Comparison of ENCODE assay signal across 23 mouse cellular contexts in genomic region chr6:55049186-55049585, GRCm38 (mm10). TPM values are rescaled to one million over a fixed set of nuclear protein-coding genes. Genes with fewer than 3 reads are reported as not detected.
DNase-seq lines count a peak whose midpoint lies in the region; ATAC-seq lines count a peak whose summit lies in the region.
"Had no signal": no experiment of that assay in that cellular context is flagged by ENCODE, and none has a peak within 500 bp of the region (broad histone marks: within the 10 kb centered on the region; RNA-seq: fewer than 3 reads in every experiment).

No protein-coding gene starts in this region.

- peaks cover 47% of the 10 kb centered on the region for H3K36me3 ChIP-seq in kidney, embryonic 14.5 days (ENCODE audit: control insufficient read depth, insufficient read depth, low read length)

- WGBS in kidney, embryonic 14.5 days: 94% methylated on average over 10 of the region's 10 CpGs

- no peaks in the 10 kb centered on the region for H3K27me3 ChIP-seq in kidney, embryonic 14.5 days (ENCODE audit: control insufficient read depth, insufficient read depth, low read length)
- H3K27me3 ChIP-seq: forebrain, embryonic 13.5 days; heart, embryonic 12.5 days; heart, embryonic 15.5 days; hindbrain, embryonic 13.5 days; intestine, embryonic 15.5 days had no signal

- no peaks in the 10 kb centered on the region for H3K9me3 ChIP-seq in kidney, embryonic 14.5 days (ENCODE audit: control insufficient read depth, low read length)
- H3K9me3 ChIP-seq: forebrain, embryonic 10.5 days; forebrain, embryonic 13.5 days; heart, embryonic 12.5 days; heart, embryonic 15.5 days; hindbrain, embryonic 10.5 days; hindbrain, embryonic 13.5 days; intestine, embryonic 15.5 days had no signal

- H3K4me3 ChIP-seq in kidney, embryonic 14.5 days (ENCODE audit: low read length): no peak overlapping the region
- no peak overlapping the region for H3K4me3 ChIP-seq in brown adipose tissue, adult 24 weeks (ENCODE audit: insufficient read depth, low read depth, low read length)
- H3K4me3 ChIP-seq: forebrain, embryonic 10.5 days; forebrain, embryonic 13.5 days; heart, embryonic 12.5 days; heart, embryonic 15.5 days; hindbrain, embryonic 10.5 days; hindbrain, embryonic 13.5 days; intestine, embryonic 15.5 days had no signal

- no peak overlapping the region for H3K27ac ChIP-seq in kidney, embryonic 14.5 days (ENCODE audit: low read depth, low read length)
- peak overlapping the region; percentile 70 for H3K27ac ChIP-seq in brown adipose tissue, adult 24 weeks (replicated peaks; ENCODE audit: low read depth, low read length)
- H3K27ac ChIP-seq: forebrain, embryonic 10.5 days; forebrain, embryonic 13.5 days; heart, embryonic 15.5 days; hindbrain, embryonic 10.5 days; hindbrain, embryonic 13.5 days; intestine, embryonic 15.5 days had no signal

- H3K4me1 ChIP-seq in kidney, embryonic 14.5 days (ENCODE audit: control insufficient read depth, insufficient read depth, low read length): no peaks in the 10 kb centered on the region
- no peaks in the 10 kb centered on the region for H3K4me1 ChIP-seq in brown adipose tissue, adult 24 weeks (ENCODE audit: control insufficient read depth, insufficient read depth, insufficient read length, low read length)
- H3K4me1 ChIP-seq: forebrain, embryonic 10.5 days; heart, embryonic 15.5 days; hindbrain, embryonic 10.5 days; intestine, embryonic 15.5 days had no signal

- H3K4me2 ChIP-seq in kidney, embryonic 14.5 days (replicated peaks; ENCODE audit: low read depth, low read length): no peak overlapping the region
- H3K4me2 ChIP-seq: forebrain, embryonic 13.5 days; heart, embryonic 12.5 days; heart, embryonic 15.5 days; hindbrain, embryonic 13.5 days; intestine, embryonic 15.5 days had no signal

- no peak for ATAC-seq in kidney, embryonic 14.5 days (ENCODE audit: low FRiP score, low TSS enrichment)
- ATAC-seq: CD4-positive, CD25-positive, alpha-beta regulatory T cell, adult 4 months; forebrain, embryonic 13.5 days; forebrain, embryonic 16.5 days; hindbrain, embryonic 16.5 days; intestine, embryonic 15.5 days had no signal

- no peak overlapping the region for H3K9ac ChIP-seq in kidney, embryonic 14.5 days (ENCODE audit: low read depth, low read length)
- H3K9ac ChIP-seq: forebrain, embryonic 13.5 days; heart, embryonic 12.5 days; heart, embryonic 15.5 days; hindbrain, embryonic 13.5 days; intestine, embryonic 15.5 days had no signal

- peak; percentile 35 for DNase-seq in adrenal gland, postnatal 14 days
- DNase-seq in adrenal gland, adult 8-10 months: no peak
- DNase-seq in kidney, adult 9 months: peak; percentile 19
- DNase-seq in thymus, postnatal 14 days: no peak
- DNase-seq: cerebellum, adult 18-20 months; cerebellum, adult 9-10 months; cerebellum, postnatal 14 days; gastrocnemius, postnatal 10 days; gastrocnemius, postnatal 36 days; heart, postnatal 10 days; heart, postnatal 36 days had no signal

RNA-seq across cellular contexts. Expression of gene Gars, which starts 11.4 kb away (rescaled TPM):
- 102 and 118 TPM in 2 replicates for total RNA-seq in adrenal gland, postnatal 14 days (2021)
- total RNA-seq in adrenal gland, adult 8-10 months (2022): 10 to 100 TPM; 69.8 to 78.8 (median 70.4) TPM
- polyA plus RNA-seq in kidney, embryonic 14.5 days (2014; fragmentation: Nextera tagmentation; extraction: Ambion mirVana): 105 and 153 TPM in 2 replicates
- 86.8 and 119 TPM in 2 replicates for polyA plus RNA-seq in brown adipose tissue, adult 24 weeks (2012; ENCODE audit: insufficient read depth, insufficient read length, missing spikeins)

RNA-seq across cellular contexts. Expression of gene Ggct, which starts 56.4 kb away (rescaled TPM):
- total RNA-seq in adrenal gland, postnatal 14 days (2021): 5.3 and 7.8 TPM in 2 replicates
- total RNA-seq in adrenal gland, adult 8-10 months (2022): 10 to 100 TPM in 1 of 4 experiments, 1 to 10 TPM in 3; 4.7 to 17.0 (median 7.3) TPM
- polyA plus RNA-seq in kidney, embryonic 14.5 days (2014; fragmentation: Nextera tagmentation; extraction: Ambion mirVana): 8.9 and 10.8 TPM in 2 replicates
- 8.8 and 16.8 TPM in 2 replicates for polyA plus RNA-seq in brown adipose tissue, adult 24 weeks (2012; ENCODE audit: insufficient read depth, insufficient read length, missing spikeins)

Comparison
In these comparisons a context has a peak if more than half of its experiments do, and no peak if none do; other contexts are left out.
1. DNase-seq: peak in adrenal gland, postnatal 14 days (single experiment) and kidney, adult 9 months (single experiment); none in adrenal gland, adult 8-10 months (single experiment) and thymus, postnatal 14 days (single experiment).